Mouse (Mus musculus) layer of hippocampus, adult 9-10 months (tissue): Measurements from ENCODE around the gene Calm4.

Experiments
- DNase-seq: peaks from one replicate; pipeline ENCODE4 v3.0.0; 2022; ENCODE audit warnings: low spot score

Calm4 gene

GRCm38 (mm10) chr13:3861251-3861650, 23.7 kb downstream of the Calm4 start:
- no peak for DNase-seq

- no peak for DNase-seq
Measured at GRCm38 (mm10) chr13:3862325-3862724, 24.8 kb downstream of the Calm4 start.

GRCm38 (mm10) chr13:3862922-3863580, 25.5 kb downstream of the Calm4 start:
- DNase-seq: no peak

- DNase-seq: no peak
Measured at GRCm38 (mm10) chr13:3865648-3866354, 28.2 kb downstream of the Calm4 start.

- no peak for DNase-seq
Measured at GRCm38 (mm10) chr13:3866355-3867052, 28.9 kb downstream of the Calm4 start.

- no peak for DNase-seq
Measured at GRCm38 (mm10) chr13:3867158-3867557, 29.6 kb downstream of the Calm4 start.

GRCm38 (mm10) chr13:3869901-3870300, 32.3 kb downstream of the Calm4 start:
- DNase-seq: no peak

GRCm38 (mm10) chr13:3872832-3873231, 35.3 kb downstream of the Calm4 start:
- no peak for DNase-seq

GRCm38 (mm10) chr13:3876448-3876847, 38.9 kb downstream of the Calm4 start:
- DNase-seq: peak; percentile 39

GRCm38 (mm10) chr13:3877185-3877584, 39.6 kb downstream of the Calm4 start:
- no peak for DNase-seq

- DNase-seq: no peak
Measured at GRCm38 (mm10) chr13:3877679-3878220, 40.2 kb downstream of the Calm4 start.

GRCm38 (mm10) chr13:3886663-3887062, 49.1 kb downstream of the Calm4 start:
- DNase-seq: no peak
